Mouse (Mus musculus) adipocyte (in vitro differentiated cells): ENCODE measurements around the gene Arl5a.

Source experiments
- DNase-seq: peaks from one replicate; pipeline ENCODE4 v3.0.0-alpha.2; 2016; ENCODE audit warnings: low spot score

The Arl5a gene

GRCm38 (mm10) chr2:52361086-52361485, 63.6 kb downstream of the Arl5a start:
- no peak for DNase-seq

DNA sequence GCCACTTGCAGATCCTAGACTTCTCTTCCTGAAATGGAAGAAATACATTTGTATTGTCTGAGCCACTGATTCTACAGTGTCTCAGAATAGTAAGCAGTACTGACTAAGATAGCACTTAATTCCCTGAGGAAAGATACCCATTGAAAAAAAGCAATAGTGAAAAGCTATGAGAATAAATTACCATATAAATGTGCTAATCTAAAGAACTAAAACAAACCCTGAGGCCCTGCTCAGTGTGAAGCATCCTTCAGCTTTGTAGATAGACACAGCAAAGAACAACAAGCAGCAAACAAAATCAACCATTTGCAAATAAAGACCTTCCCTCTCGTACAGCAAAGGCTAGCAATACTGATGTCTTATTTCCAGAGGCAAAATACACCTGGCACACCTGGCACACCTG, 65.0 kb downstream of the Arl5a start:
- no peak for DNase-seq

DNA sequence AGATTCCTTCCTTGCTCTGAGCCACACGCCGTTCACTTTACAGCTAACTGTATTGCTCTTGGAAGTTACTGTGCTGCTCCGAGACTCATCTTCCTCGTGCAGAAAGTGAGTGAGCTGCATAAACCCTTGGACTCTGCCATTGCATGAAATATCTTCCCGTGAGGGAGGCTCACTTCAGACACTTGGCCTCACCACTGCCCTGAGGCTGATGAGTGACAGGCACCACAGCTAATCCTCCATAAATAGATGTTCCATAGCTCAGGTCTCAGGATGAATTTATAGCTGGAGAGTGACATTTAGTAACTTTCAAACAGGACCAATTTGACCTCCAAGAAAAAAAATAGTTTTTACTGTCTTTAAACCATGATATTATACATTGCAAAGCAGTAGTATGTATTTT, 66.5 kb downstream of the Arl5a start:
- DNase-seq = no peak

- no peak for DNase-seq
Measured at GRCm38 (mm10) chr2:52351029-52351428, 73.7 kb downstream of the Arl5a start.
